Mouse (Mus musculus) A20 (cell line): ENCODE measurements around the gene Dnajc25.

Source experiments
- DNase-seq: peaks from one replicate; pipeline ENCODE4 v3.0.0-alpha.2; 2011; ENCODE audit warnings: low read depth, low spot score

Gene Dnajc25

GRCm38 (mm10) chr4:58994762-58995161 is at the start of gene Dnajc25:
TSS of gene Dnajc25 (plus strand) at chr4:58995062.
- no peak for DNase-seq

DNA sequence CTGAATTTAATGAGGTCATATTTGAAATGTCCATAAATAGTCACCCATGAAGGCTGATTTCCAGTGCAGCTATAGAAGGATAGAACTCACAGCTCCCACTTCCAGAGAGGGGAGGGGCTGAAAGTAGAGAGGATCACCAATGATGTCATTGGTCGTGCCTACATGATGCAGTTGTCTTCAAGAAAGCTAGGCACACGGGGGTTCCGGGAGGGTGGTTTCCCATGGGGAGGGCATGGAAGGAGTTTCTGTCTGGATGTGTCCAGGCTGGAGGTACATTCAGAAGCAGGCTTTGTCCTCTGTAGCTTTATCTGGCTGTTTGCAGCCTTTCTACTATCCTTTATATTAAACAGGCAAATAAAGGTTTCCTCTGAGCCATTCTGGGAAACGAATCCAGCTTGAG is 46.5 kb upstream of the Dnajc25 start:
- no peak for DNase-seq

DNA sequence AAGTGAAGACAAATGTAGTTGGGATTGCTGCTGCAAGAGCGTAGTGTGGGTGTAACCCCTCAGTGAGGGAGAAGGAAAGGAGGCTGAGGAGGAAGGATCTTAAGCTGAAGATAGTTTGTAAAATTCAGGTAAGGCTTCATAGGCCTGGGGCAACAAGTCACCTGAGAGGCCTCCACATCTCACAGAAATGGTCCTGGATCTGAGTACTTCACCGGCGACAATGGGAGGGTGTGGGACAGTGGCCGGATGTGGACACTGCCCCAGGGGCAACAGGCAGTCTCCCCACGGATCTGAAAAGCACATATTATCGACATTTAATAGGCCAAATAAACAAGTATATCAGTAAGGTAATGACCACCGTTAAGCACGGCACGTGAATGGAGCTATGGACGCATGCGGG is 42.2 kb upstream of the Dnajc25 start:
- no peak for DNase-seq

DNA sequence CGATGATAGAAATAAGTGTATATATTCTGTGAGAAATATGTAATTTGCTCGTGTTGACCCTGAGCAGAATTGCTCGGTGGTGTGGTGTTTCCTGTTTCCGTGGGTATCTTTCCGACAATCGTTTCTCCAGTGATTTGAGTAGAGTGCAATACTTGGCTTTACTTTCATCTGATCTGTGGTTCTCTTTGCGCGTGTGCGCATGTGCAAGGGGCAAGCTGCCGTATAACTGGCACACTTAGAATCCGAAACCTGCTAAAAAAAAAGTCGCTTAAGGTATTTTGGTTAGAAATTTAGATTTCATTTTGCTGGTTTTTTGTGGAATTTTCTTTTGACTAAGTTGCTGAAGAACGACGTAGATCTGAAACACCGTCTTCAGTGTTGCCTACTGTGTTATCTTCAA is 33.1 kb upstream of the Dnajc25 start:
- no peak for DNase-seq

GRCm38 (mm10) chr4:58963271-58963670 is 31.6 kb upstream of the Dnajc25 start:
- DNase-seq = no peak

DNA sequence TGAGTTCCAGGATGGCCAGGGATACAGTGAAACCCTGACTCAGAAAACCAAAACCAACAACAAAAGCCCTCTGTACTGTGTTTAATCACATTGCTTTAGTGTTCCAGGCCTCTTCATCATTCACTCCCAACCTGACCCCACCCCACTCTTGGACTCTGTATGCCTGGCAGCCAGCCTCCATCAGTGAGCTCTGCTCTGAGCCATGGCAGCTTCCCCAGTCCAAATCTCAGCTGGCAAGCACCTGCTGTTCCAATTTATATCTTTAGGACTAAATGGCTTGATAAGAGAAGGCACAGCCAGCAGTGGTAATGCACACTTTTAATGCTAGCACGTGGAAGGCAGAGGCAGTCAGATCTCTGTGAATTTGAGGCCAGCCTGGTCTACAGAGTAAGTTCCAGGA is 29.7 kb upstream of the Dnajc25 start:
- no peak for DNase-seq

DNA sequence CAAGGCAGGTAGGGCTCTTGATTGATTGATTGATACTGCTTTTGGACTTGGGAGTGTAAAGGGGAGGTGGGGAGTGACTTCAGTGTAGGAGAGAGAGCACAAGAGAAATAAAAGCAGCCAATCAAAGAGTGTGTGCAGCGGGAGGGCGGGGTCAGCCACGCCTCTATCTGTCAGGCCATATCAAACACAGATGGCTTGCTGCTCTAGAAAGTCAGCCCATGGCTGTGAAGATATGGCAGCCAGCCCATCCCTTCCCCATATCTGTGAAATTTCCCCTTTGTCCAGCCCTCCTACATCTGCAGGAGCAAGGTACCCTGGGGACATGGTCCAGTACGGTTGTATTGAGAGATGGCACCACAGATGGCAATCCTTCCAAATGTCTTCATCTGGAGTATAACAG is 24.2 kb upstream of the Dnajc25 start:
- DNase-seq = no peak

DNA sequence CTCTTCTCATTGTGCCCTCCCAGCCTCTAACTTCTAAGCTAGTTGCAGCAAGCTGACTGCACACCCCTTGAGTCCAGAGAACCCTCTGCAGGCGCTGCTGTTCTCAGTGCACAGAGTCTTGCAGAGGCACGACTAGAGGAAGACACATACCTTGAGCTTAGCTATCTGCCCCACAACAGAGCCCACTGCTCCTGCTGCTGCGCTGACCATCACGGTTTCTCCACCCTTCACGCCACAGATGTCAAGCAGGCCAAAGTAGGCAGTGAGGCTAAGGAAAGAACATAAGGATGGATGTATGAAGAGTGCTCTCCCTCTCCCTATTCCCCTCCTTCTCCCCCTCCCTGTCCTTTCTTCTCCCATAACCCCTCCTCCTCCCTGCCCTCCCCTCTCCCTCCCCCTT is 19.2 kb upstream of the Dnajc25 start:
- no peak for DNase-seq

- DNase-seq = no peak
Observed at GRCm38 (mm10) chr4:58981421-58981820, 13.4 kb upstream of the Dnajc25 start.

- DNase-seq = no peak
Observed at GRCm38 (mm10) chr4:58982806-58983205, 12.1 kb upstream of the Dnajc25 start.

DNA sequence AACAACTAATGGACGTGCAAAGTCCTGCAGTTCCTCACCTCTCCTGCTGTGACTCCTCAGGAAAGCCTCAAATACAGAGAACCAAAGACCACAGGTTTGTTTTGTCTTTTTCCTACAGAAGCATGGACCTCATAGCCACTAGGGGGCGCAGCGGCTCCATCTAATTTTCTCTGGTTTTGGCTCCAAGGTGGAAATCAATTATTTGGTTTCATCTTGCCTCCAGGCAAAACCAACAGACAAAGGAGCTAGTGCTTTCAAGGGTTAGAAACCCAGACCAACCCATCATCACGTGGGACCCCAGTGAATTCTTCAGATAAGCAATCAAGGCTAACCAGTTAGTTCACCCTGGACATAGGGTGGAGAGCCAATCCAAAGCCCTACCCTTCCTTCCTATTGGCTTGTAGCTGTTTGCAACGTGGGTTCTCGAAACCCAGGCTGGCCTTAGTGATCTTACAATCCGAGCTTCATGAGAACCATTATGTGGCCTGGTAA is 9.7 kb upstream of the Dnajc25 start:
- DNase-seq = peak; percentile 79

GRCm38 (mm10) chr4:58986540-58987190 is 8.2 kb upstream of the Dnajc25 start, which contains the start of gene Ptgr1:
TSS of gene Ptgr1 (minus strand) at chr4:58987119.
- DNase-seq = peak; percentile 92

DNA sequence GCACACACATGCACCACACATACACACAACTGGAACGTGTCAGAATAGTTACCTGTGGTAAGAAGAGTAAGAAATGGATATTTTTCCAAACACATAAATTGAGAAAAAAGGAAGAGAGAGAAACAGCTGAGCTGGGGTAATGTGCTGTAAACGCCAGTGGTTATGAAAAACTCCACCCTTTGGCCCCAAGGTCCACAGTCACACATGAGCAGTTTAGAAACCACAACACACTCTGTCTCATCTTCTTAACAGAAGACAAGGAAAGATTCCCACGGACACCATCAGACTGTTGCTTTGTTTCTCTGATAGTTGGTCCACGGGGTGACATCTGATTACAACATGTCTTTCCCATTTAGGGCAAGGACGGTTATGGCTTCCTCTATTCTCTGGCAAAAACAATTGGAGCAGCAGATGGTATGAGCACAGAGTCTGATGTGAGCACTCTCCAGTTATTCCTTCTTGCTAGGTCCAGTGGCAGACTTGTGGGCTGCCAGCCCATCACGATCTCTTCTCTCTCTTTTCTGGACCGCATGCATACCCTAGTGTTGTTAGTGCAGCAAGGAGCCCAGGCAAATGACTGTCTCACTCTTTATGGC is 5.5 kb upstream of the Dnajc25 start:
- DNase-seq = no peak

DNA sequence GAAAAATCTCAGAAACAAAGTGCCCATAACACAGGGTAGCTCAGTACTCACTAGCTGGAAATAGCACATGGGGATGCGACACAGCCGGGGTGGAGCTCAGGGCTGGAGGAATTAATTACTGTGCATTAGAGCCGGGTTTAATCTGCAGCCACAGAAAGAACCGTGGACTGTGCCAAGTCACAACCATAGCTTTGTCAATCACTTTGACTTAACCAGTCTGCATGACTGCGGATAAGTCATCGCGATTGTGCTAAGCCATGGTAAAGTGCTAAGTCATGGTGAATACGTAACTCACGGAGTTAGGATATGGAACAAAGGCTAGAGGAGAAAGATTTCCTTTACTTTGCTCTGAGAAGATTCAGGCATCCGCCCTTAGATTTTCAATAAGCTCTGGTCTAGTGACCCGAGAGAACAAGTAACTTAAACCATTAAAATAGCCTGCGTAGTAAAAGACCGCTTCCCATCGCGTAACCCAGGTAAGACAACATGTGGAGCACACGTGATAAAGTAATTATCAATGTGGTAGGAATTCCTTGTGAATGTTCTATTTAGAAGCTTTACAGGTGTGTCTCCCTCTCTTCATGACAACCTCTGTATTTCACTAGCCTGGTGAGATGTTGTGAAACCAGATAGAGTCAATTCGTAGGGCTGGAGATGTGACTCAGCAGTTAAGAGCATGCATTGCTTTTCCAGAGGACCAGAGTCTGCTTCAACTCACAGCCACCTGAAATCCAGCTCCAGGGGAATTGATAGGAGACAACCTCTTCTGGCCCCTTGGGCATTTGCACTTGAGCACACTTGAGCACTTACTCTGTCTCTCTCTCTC is 4.0 kb upstream of the Dnajc25 start:
- no peak for DNase-seq

DNA sequence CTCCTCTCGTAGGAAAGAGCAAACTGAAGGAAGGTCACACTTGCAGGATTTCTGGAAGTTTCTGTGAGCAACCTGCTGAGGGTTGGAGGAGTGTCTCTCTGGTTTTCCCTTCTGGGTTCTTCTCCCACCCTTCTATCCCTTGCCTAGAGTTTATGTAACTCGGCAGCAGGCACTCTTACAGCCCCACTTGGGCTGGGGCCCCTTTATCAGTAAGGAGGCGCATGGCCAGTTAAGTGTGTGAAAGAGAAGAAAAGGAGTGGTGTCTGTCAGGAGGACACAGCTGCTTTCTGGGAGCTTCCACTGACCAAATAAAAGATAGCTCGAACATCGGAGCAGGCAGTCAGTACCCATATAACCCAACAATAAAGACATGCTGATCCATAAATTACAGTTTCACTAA is 2.7 kb upstream of the Dnajc25 start:
- no peak for DNase-seq

DNA sequence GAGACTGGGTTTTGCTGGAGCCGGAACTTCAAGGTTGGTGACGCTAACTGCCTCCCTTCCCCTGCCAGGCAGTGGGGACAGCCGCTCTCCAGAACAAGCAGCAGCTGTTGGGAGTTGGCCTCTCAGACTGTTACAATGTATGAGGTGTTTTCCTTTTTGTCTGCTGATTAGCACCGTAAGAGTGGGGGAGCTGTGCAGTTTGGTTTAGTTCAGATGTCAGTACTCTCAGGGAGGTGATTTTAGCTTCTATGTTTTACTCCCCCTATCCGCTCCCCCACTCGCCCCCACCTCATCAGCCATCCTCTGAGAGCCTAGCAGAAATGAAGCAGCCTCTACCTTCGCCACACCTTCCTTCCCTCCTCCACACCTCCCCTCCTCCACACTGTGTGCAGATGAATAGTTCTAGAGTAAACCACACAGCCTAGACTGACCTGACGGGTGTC is 410 bp downstream of the Dnajc25 start:
- DNase-seq = no peak

GRCm38 (mm10) chr4:58997081-58997480 is 2.2 kb downstream of the Dnajc25 start:
- DNase-seq = no peak

DNA sequence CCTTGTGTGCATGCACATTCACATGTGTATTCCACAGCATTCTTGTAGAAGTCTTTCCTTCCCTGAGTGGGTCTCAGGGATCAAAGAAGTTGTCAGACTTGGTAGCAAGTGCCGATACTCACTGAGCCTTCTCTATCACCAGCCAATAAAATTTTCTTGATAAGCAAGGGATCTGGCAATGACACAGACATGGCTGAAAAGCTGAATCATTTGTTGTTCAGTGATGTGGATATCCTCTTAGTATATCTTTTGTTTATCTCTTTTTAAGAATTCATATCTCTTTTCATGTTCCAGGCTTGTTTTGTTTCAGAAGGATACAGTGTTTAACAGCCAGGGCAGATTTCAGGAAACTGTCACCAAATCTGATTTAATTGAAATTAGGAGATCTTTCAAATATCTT is 3.8 kb downstream of the Dnajc25 start:
- no peak for DNase-seq

DNA sequence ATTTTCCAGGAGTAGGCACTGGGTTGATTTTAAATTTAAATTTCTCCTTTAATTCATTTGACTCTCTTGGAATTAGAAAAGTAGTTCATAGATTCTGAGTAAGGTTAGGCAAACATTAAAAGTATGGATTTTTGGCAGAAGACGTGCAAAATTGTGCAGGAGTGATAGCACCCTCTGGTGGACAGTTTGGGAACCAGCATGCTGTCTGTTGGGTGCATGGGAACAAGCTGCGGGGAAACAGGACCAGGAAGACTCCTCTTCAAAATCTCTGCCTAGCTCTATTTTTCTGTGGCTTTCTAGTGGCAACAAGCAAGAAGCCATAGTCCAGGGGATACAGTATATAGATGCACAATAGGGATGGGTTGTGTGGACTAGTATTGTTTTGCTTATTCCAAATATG is 4.8 kb downstream of the Dnajc25 start:
- peak; percentile 81 for DNase-seq

GRCm38 (mm10) chr4:59000614-59001013 is 5.8 kb downstream of the Dnajc25 start:
- DNase-seq = peak; percentile 89

GRCm38 (mm10) chr4:59002948-59003805 is 8.3 kb downstream of the Dnajc25 start, which contains the start of gene Gm20503:
TSS of gene Gm20503 (plus strand) at chr4:59003210.
- peak; percentile 89 for DNase-seq
